Mouse (Mus musculus) heart, embryonic 11.5 days (tissue): ENCODE results near the gene Epas1. TPM values are rescaled to one million over a fixed set of nuclear protein-coding genes. Genes with fewer than 3 reads are reported as not detected.

Experiments used
- ATAC-seq: fragments of 200-750 bp; cut with Nextera tagmentation; replicated peaks from 2 replicates; pipeline ENCODE4 v1.8.0; 2017; ENCODE audit warnings: moderate library complexity; ENCODE audit not compliant: insufficient number of reproducible peaks, low FRiP score, low TSS enrichment
- H3K27ac ChIP-seq: fragments of 300-500 bp; sonication (generic); 2 replicates; pipeline ENCODE4 v1.5.1; 2014; ENCODE audit warnings: mild to moderate bottlenecking, low read depth, low read length
- H3K27me3 ChIP-seq: fragments of 300-500 bp; sonication (generic); 2 replicates; pipeline ENCODE4 v1.6.1; 2014; ENCODE audit warnings: mild to moderate bottlenecking, low read length, mixed read lengths; ENCODE audit not compliant: control insufficient read depth, insufficient read depth
- H3K36me3 ChIP-seq: fragments of 300-500 bp; sonication (generic); 2 replicates; pipeline ENCODE4 v1.6.1; 2014; ENCODE audit warnings: mild to moderate bottlenecking, low read length, moderate library complexity, mixed read lengths; ENCODE audit not compliant: control insufficient read depth, insufficient read depth
- H3K4me1 ChIP-seq: fragments of 300-500 bp; sonication (generic); 2 replicates; pipeline ENCODE4 v1.6.1; 2014; ENCODE audit warnings: low read length; ENCODE audit not compliant: control insufficient read depth, insufficient read depth
- H3K4me2 ChIP-seq: fragments of 300-500 bp; sonication (generic); 2 replicates; pipeline ENCODE4 v1.6.1; 2014; ENCODE audit warnings: mild to moderate bottlenecking, moderate library complexity
- H3K4me3 ChIP-seq: fragments of 300-500 bp; sonication (generic); 2 replicates; pipeline ENCODE4 v1.5.1; 2014; ENCODE audit warnings: low read depth, low read length
- H3K9ac ChIP-seq: fragments of 300-500 bp; sonication (generic); 2 replicates; pipeline ENCODE4 v1.6.1; 2014; ENCODE audit warnings: mild to moderate bottlenecking, low read depth, low read length, moderate library complexity
- H3K9me3 ChIP-seq: fragments of 300-500 bp; sonication (generic); replicated peaks from 2 replicates; pipeline ENCODE4 v1.6.1; 2016; ENCODE audit warnings: low read length; ENCODE audit not compliant: control insufficient read depth
- WGBS: fragments of 180-500 bp; shearing (Covaris S2); extraction: QIAGEN DNeasy Blood & Tissue Kit; methylation state at CpG from one replicate; pipeline ENCODE4 v1.1.7; 2014; ENCODE audit not compliant: insufficient replicate concordance; 5-methylcytosine and 5-hydroxymethylcytosine counted together
- polyA plus RNA-seq: library from polyadenylated mRNA; unstranded; fragments of >200 nt; fragmentation: Nextera tagmentation; extraction: Ambion mirVana; gene quantifications from 2 replicates; pipeline ENCODE4 v1.2.1, GENCODE M21; 2014

The Epas1 gene
- polyA plus RNA-seq, 1 experiment from 2014 or later = 11.5 TPM

DNA sequence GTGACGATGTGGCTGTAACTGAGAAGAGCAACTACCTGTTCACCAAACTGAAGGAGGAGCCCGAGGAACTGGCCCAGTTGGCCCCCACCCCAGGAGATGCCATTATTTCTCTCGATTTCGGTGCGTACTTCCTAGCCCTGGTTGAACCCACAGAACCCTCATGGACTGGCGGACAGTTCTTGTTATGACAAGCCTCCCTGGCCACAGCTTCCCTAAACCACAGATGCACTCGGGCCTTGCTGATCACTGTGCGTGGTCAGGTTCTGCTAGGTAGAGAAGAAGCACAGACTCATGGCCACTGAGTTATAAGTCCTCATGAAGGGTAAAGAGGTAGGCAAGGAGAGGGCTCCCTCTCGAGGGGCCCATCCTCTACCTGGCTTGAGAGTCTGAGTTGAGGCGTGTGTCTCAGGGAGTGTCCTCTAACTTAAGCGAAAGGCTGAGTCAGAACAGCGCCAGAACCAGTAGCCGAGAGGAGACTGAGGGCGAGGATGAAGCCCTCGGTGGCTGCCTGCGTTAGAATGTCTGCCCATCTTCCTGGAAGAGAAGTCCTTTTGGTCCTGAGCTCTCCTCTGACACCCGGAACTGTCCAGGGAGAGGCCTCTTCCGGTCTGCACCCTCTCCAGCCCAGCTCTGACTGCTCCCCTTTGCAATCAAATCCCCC, 71.1 kb downstream of the Epas1 start:
- Histone ChIP-seq H3K4me3 (no peak overlapping the region), H3K4me1 (peaks cover 8% of the 10 kb centered on the region; the same call in 1 of the 2 replicates), H3K9me3 (no peaks in the 10 kb centered on the region), H3K9ac (no peak overlapping the region), H3K27ac (no peak overlapping the region), H3K36me3 (no peaks in the 10 kb centered on the region), H3K27me3 (no peaks in the 10 kb centered on the region), H3K4me2 (no peak overlapping the region)
- no peak for ATAC-seq
- 77% methylated on average over 18 of the region's 18 CpGs for WGBS

DNA sequence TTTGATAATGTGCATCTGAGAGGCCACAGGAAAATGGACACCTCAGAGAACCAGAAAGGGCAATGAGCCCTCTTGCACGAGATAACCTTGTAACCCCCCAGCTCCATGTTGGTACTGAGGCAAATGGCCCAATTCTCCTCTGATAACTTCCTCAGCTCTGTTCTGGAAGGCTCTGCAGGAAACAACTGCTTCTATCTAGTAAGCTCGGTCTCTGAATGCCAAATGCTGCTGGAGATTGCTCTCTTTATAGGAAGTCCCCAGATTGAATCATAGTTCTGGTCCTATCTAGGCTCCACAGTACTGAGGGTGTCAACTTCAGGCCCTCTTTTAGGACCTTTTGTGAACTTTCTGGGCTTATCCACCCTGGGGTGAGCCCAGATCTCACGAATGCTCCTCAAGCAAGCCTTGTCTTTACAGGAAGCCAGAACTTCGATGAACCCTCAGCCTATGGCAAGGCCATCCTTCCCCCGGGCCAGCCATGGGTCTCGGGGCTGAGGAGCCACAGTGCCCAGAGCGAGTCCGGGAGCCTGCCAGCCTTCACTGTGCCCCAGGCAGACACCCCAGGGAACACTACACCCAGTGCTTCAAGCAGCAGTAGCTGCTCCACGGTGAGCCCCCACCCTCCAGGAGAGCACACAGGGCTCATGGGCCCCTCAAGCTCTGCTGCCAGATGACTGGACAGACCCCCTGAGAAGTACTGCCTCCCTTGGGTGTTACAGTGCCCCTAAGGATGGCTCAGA, 71.8 kb downstream of the Epas1 start:
- Histone ChIP-seq H3K27ac (no peak overlapping the region), H3K9ac (no peak overlapping the region), H3K4me1 (peaks cover 7% of the 10 kb centered on the region; the same call in 1 of the 2 replicates), H3K9me3 (no peaks in the 10 kb centered on the region), H3K36me3 (no peaks in the 10 kb centered on the region), H3K27me3 (no peaks in the 10 kb centered on the region), H3K4me2 (no peak overlapping the region), H3K4me3 (no peak overlapping the region)
- WGBS = 75% methylated on average over 9 of the region's 9 CpGs
- ATAC-seq = no peak

DNA sequence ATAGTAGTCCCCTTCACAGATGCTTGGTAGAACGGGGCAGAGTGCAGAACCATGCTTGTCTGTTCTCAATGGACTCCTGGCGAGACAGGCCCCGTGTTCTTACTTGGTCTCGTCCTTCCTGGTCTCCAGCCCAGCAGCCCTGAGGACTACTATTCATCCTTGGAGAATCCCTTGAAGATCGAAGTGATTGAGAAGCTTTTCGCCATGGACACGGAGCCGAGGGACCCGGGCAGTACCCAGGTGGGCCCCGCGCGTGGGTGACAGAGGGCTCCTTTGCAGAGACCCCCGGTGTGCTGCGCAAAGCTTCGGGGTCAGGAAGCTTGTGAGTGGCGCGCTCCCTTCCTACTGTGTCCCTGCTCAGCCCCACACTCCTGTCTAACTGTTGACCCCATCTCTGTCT, 72.9 kb downstream of the Epas1 start:
- H3K27me3 ChIP-seq = no peaks in the 10 kb centered on the region
- WGBS = 85% methylated on average over 17 of the region's 17 CpGs
- H3K9me3 ChIP-seq = no peaks in the 10 kb centered on the region
- H3K4me2 ChIP-seq = no peak overlapping the region
- no peaks in the 10 kb centered on the region for H3K4me1 ChIP-seq
- H3K4me3 ChIP-seq = no peak overlapping the region
- ATAC-seq = no peak
- H3K27ac ChIP-seq = no peak overlapping the region
- H3K36me3 ChIP-seq = no peaks in the 10 kb centered on the region
- H3K9ac ChIP-seq = no peak overlapping the region

DNA sequence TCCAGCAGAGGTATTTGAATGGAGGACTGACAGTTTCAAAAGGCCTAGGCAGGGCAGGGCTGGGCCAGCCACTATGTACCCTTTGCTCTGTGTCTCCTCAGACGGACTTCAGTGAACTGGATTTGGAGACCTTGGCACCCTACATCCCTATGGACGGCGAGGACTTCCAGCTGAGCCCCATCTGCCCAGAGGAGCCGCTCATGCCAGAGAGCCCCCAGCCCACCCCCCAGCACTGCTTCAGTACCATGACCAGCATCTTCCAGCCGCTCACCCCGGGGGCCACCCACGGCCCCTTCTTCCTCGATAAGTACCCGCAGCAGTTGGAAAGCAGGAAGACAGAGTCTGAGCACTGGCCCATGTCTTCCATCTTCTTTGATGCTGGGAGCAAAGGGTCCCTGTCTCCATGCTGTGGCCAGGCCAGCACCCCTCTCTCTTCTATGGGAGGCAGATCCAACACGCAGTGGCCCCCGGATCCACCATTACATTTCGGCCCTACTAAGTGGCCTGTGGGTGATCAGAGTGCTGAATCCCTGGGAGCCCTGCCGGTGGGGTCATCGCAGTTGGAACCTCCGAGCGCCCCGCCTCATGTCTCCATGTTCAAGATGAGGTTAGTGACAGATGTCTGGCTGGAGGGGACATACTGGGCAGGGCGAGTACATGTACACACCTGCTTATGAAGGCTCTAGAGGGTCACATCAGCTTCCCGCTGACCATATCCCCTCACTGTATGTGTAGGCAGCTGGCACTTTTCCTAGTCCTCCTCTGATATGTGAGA, 74.1 kb downstream of the Epas1 start:
- WGBS = 82% methylated on average over 19 of the region's 19 CpGs
- H3K9ac ChIP-seq = no peak overlapping the region
- H3K36me3 ChIP-seq = no peaks in the 10 kb centered on the region
- H3K4me3 ChIP-seq = no peak overlapping the region
- H3K27ac ChIP-seq = no peak overlapping the region
- H3K4me1 ChIP-seq = no peaks in the 10 kb centered on the region
- no peaks in the 10 kb centered on the region for H3K27me3 ChIP-seq
- no peaks in the 10 kb centered on the region for H3K9me3 ChIP-seq
- no peak overlapping the region for H3K4me2 ChIP-seq
- ATAC-seq = no peak

DNA sequence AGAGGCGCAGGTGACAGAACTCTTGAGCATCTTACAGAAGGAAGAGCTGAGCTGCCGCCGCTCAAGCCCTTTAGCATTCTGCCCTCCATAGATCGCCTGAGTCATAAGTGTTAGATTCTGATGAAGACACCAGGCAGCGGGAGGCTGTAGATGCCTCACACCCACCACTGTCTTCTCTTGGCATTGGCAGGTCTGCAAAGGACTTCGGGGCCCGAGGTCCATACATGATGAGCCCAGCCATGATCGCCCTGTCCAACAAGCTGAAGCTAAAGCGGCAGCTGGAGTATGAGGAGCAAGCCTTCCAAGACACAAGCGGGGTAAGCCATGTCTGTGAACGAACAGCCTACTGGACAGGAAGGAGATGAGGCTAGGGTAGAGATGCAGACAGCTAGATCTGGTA, 75.0 kb downstream of the Epas1 start:
- no peaks in the 10 kb centered on the region for H3K36me3 ChIP-seq
- no peak overlapping the region for H3K9ac ChIP-seq
- H3K4me3 ChIP-seq = no peak overlapping the region
- no peaks in the 10 kb centered on the region for H3K27me3 ChIP-seq
- no peaks in the 10 kb centered on the region for H3K9me3 ChIP-seq
- no peaks in the 10 kb centered on the region for H3K4me1 ChIP-seq
- ATAC-seq = no peak
- H3K27ac ChIP-seq = no peak overlapping the region
- no peak overlapping the region for H3K4me2 ChIP-seq
- 93% methylated on average over 11 of the region's 11 CpGs for WGBS

DNA sequence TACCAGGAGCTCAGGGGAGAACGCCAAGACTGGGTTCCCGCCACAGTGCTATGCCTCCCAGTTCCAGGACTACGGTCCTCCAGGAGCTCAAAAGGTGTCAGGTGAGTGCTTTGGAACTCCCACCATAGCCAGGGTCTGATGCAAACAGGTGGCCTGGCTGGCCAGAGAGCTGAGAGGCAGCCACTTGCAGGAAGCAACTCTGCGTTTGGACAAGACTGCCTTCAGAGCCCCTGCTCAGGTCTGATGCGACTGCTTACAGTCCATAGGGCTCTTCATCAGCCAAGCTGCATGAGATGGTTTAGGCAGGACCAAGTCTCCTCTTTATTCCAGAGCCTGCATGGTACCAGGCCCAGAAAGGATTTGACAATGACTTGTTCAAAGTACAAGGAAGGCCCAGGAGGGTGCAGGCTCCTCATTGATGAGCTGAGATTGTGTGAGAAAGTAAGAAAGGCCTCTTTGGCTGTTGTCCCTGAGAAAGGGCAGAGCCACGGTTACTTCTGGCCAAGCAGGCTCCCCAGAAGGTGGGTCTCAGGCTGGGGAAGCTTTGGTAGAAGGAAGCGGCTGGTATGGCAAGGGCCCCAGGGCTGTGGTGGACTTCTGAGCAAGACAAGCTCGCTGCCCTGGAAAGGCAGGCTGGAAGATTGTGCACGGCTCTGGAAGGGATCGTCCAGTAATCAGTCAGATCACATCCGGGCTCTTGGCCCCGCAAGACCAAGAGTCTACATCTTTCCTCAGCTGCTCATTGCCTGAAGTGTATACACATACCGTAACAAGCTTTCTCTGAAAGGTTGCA, 76.1 kb downstream of the Epas1 start:
- ATAC-seq = no peak
- no peak overlapping the region for H3K4me3 ChIP-seq
- no peaks in the 10 kb centered on the region for H3K9me3 ChIP-seq
- no peaks in the 10 kb centered on the region for H3K36me3 ChIP-seq
- H3K4me1 ChIP-seq = no peaks in the 10 kb centered on the region
- no peak overlapping the region for H3K4me2 ChIP-seq
- no peak overlapping the region for H3K27ac ChIP-seq
- H3K27me3 ChIP-seq = no peaks in the 10 kb centered on the region
- 81% methylated on average over 13 of the region's 13 CpGs for WGBS
- no peak overlapping the region for H3K9ac ChIP-seq

DNA sequence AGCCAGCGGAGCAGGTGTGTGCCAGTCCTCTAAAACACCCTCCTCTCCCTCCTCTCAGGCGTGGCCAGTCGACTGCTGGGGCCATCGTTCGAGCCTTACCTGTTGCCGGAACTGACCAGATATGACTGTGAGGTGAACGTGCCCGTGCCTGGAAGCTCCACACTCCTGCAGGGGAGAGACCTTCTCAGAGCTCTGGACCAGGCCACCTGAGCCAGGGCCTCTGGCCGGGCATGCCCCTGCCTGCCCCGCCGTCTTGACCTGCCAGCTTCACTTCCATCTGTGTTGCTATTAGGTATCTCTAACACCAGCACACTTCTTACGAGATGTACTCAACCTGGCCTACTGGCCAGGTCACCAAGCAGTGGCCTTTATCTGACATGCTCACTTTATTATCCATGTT, 77.4 kb downstream of the Epas1 start:
- H3K27ac ChIP-seq = no peak overlapping the region
- H3K36me3 ChIP-seq = no peaks in the 10 kb centered on the region
- no peak for ATAC-seq
- no peaks in the 10 kb centered on the region for H3K9me3 ChIP-seq
- no peak overlapping the region for H3K9ac ChIP-seq
- H3K4me3 ChIP-seq = no peak overlapping the region
- WGBS = 85% methylated on average over 12 of the region's 12 CpGs
- no peaks in the 10 kb centered on the region for H3K27me3 ChIP-seq
- H3K4me1 ChIP-seq = no peaks in the 10 kb centered on the region
- H3K4me2 ChIP-seq = no peak overlapping the region

DNA sequence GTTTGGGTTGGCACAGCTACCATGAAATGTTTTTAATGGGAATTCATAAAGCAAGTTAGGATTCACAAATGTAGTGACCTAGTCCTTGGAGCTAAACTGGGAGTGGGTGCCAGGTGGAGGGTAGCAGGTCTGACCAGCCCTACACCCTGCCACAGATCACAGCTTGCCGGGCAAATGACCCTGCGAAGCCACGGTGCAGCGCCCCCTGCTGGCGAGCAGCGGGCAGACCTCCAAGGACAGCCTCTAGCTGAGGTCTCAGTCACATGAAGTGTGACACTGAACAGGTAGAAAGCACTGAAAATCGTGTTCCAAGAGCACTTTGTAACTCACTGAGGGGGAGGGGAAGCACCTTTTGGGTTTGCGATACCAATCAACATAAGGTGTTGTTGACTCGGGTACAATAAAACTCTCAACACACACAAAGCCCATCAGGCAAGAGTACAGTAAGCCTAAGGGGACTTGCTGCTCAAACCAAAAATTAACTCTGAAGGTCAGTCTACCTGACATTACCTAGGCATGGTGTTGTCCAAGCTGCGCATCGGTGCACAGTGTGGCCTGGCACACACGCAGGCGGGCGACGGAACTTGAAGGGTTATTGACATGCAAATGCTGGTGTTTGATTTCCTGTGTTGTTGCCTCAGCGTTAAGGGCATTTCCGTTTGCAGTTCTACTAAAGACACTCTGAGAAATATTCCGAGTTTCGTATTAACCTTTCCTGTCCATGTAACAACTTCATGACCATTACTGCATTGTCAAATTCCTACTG, 79.2 kb downstream of the Epas1 start:
- Histone ChIP-seq H3K9ac (no peak overlapping the region), H3K27me3 (no peaks in the 10 kb centered on the region), H3K4me1 (no peaks in the 10 kb centered on the region), H3K27ac (no peak overlapping the region), H3K4me2 (no peak overlapping the region), H3K9me3 (no peaks in the 10 kb centered on the region), H3K36me3 (no peaks in the 10 kb centered on the region), H3K4me3 (no peak overlapping the region)
- ATAC-seq = no peak
- WGBS = 70% methylated on average over 19 of the region's 19 CpGs
